ENCODE assay signal across 10 mouse cellular contexts in genomic region chr10:120851196-120851781, GRCm38 (mm10). TPM values are rescaled to one million over a fixed set of nuclear protein-coding genes. Genes with fewer than 3 reads are reported as not detected.
DNase-seq lines count a peak whose midpoint lies in the region; ATAC-seq and TF ChIP-seq lines count a peak whose summit lies in the region.
"Had no signal": no experiment of that assay in that cellular context is flagged by ENCODE, and none has a peak within 500 bp of the region (broad histone marks: within the 10 kb centered on the region; RNA-seq: fewer than 3 reads in every experiment).

No protein-coding gene starts in this region.

- no peak for TF ChIP-seq CTCF in kidney, adult 2 months (conservative IDR thresholded peaks at IDR 0.05; ENCODE audit: insufficient read depth, insufficient read length, low read depth, low read length)

- no peak for TF ChIP-seq POLR2A in kidney, adult 2 months (IDR thresholded peaks at IDR 0.05; ENCODE audit: low read depth, low read length)

- H3K27me3 ChIP-seq in kidney, adult 2 months (replicated peaks; ENCODE audit: control insufficient read depth, insufficient read depth, low read length), result no peaks in the 10 kb centered on the region

- no peak overlapping the region for H3K4me3 ChIP-seq in kidney, adult 2 months (ENCODE audit: insufficient read depth, low read depth, low read length)

- DNase-seq in adrenal gland, postnatal 14 days, result peak; percentile 50
- DNase-seq in adrenal gland, adult 18-20 months (ENCODE audit: low spot score in 2 of 2), result no peak
- peak; percentile 47 for DNase-seq in kidney, postnatal 10 days
- no peak for DNase-seq in kidney, adult 2 months
- DNase-seq in brain, adult 2 months (ENCODE audit: low read depth, low spot score), result peak; percentile 61
- DNase-seq in forelimb bud, embryonic 11.5 days (ENCODE audit: low read depth, low spot score), result peak; percentile 58
- DNase-seq in thymus, postnatal 14 days, result no peak
- DNase-seq: layer of hippocampus, adult 9-11 months had no signal

- H3K4me1 ChIP-seq in kidney, adult 2 months (ENCODE audit: control insufficient read depth, insufficient read depth, low read length), result 0 out of 2 replicates have a peak, but pooled peaks cover 6% of the 10 kb centered on the region

- WGBS in kidney, adult 2 months, result 55% methylated on average over 9 of the region's 9 CpGs

- H3K27ac ChIP-seq in kidney, adult 2 months (ENCODE audit: insufficient read depth, low read depth, low read length), result no peak overlapping the region

- no peaks in the 10 kb centered on the region for H3K36me3 ChIP-seq in kidney, adult 2 months (ENCODE audit: control insufficient read depth, insufficient read depth, low read length)

- ATAC-seq in CD4-positive, CD25-positive, alpha-beta regulatory T cell, adult 4 months, result no peak

RNA-seq across cellular contexts. Expression of gene Msrb3, which starts 47.6 kb away (rescaled TPM):
- 37.0 and 40.0 TPM in 2 replicates for total RNA-seq in adrenal gland, postnatal 14 days (2021)
- total RNA-seq in adrenal gland, adult 18-20 months (2021), result 10 to 100 TPM; 42.7 to 62.5 TPM
- 7.8 and 9.4 TPM in 2 replicates for polyA plus RNA-seq in kidney, adult 2 months (2012; rRNA removed)
- polyA plus RNA-seq in CD4-positive, CD25-positive, alpha-beta regulatory T cell, adult 4 months (2017; shearing (Covaris generic)), result under 1 TPM; 0.48 to 0.61 TPM
- total RNA-seq: neutrophil, adult 5-6 weeks had no signal

Comparison
In these comparisons a context has a peak if more than half of its experiments do, and no peak if none do; other contexts are left out.
1. DNase-seq: peak in adrenal gland, postnatal 14 days (single experiment), kidney, postnatal 10 days (single experiment), brain, adult 2 months (single experiment) and forelimb bud, embryonic 11.5 days (single experiment); none in adrenal gland, adult 18-20 months (0 of 2), kidney, adult 2 months (single experiment) and thymus, postnatal 14 days (single experiment).